Mouse (Mus musculus): ENCODE data around the gene Paf1.

DNA sequence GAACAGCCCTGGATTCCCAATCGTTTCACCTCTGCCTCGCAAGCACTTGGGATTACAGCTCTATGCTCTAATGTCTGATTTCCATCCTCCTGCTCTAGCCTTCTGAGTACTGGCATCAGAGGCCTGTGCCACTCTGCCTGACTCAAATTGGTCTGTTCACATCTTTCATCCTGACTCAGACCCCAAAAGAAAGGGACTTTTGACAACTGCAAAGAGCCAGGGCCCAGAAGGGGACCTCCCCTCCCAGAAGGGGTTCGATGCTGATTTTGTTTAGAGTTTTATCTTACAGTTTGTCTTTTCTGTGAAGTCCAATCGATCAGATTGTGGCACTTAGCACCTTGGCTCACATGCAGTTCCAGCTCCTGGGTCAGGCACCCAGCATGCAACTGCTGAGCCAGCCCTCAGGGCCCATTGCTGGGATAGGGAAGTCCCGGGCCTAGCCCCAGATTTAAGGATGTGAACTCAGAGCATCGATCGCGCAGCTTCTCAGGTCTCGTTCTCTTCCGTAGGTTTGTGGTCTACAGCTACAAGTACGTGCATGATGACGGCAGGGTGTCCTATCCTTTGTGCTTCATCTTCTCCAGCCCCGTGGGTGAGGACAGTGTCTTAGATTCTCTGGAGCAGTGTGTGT, 51.7 kb downstream of the Paf1 start:
- TF ChIP-seq POLR2A (IDR thresholded peaks at IDR 0.05; ENCODE audit: borderline replicate concordance, extremely low read depth, low read depth, low read length) (no peak), CTCF (IDR thresholded peaks at IDR 0.05; ENCODE audit: insufficient read depth, low read length) (no peak)

All from lung, adult 2 months (tissue).